Mouse (Mus musculus) myocyte (in vitro differentiated cells): ENCODE data around the gene Pigg.

Source experiments
- CEBPB ChIP-seq: IDR thresholded peaks from 2 replicates; pipeline ENCODE4 v1.6.1; 2011; ENCODE audit warnings: mild to moderate bottlenecking, moderate library complexity; ENCODE audit not compliant: poor library complexity, insufficient read depth, severe bottlenecking
- E2F4 ChIP-seq: IDR thresholded peaks from one replicate; pipeline ENCODE4 v1.6.1; 2011; ENCODE audit warnings: mild to moderate bottlenecking, control low read depth, moderate library complexity; ENCODE audit not compliant: insufficient read depth
- MAX ChIP-seq: IDR thresholded peaks from one replicate; pipeline ENCODE4 v1.6.1; 2011; ENCODE audit warnings: low read depth, mild to moderate bottlenecking, control low read depth
- MYOD1 ChIP-seq, 3 experiments: IDR thresholded peaks; one replicate each; pipeline ENCODE4 v1.6.1; 2011; ENCODE audit warnings: control low read depth in 2 of 3, low read depth in 2 of 3, mild to moderate bottlenecking in 2 of 3, moderate library complexity in 1 of 3; ENCODE audit not compliant: insufficient read length in 2 of 3, control insufficient read depth in 1 of 3
- MYOG ChIP-seq, 3 experiments: IDR thresholded peaks; one replicate each; pipeline ENCODE4 v1.6.1; 2011; ENCODE audit warnings: control low read depth in 2 of 3, low read depth in 2 of 3, mild to moderate bottlenecking in 2 of 3; ENCODE audit not compliant: insufficient read length in 2 of 3, control insufficient read depth in 1 of 3, insufficient read depth in 1 of 3
- POLR2A ChIP-seq: IDR thresholded peaks from one replicate; pipeline ENCODE4 v1.6.1; 2011; ENCODE audit warnings: low read depth, mild to moderate bottlenecking, control low read depth, moderate library complexity; ENCODE audit not compliant: insufficient read length
- POLR2AphosphoS2 ChIP-seq: IDR thresholded peaks from one replicate; pipeline ENCODE4 v1.6.1; 2011; ENCODE audit warnings: low read depth, control low read depth; ENCODE audit not compliant: insufficient read length
- REST ChIP-seq: IDR thresholded peaks from one replicate; pipeline ENCODE4 v1.6.1; 2011; ENCODE audit warnings: mild to moderate bottlenecking, control low read depth, moderate library complexity; ENCODE audit not compliant: insufficient read depth, insufficient read length
- TCF12 ChIP-seq: IDR thresholded peaks from one replicate; pipeline ENCODE4 v1.6.1; 2011; ENCODE audit warnings: mild to moderate bottlenecking, control low read depth; ENCODE audit not compliant: poor library complexity, insufficient read depth, severe bottlenecking
- TCF3 ChIP-seq: IDR thresholded peaks from one replicate; pipeline ENCODE4 v1.6.1; 2011; ENCODE audit warnings: low read depth, control low read depth; ENCODE audit not compliant: insufficient read length
- USF1 ChIP-seq: IDR thresholded peaks from one replicate; pipeline ENCODE4 v1.6.1; 2011; ENCODE audit warnings: low read depth, mild to moderate bottlenecking, control low read depth, moderate library complexity

- TF ChIP-seq POLR2AphosphoS2 (no peak), POLR2A (no peak), MAX (no peak), USF1 (no peak), CEBPB (no peak), TCF12 (no peak), E2F4 (no peak), MYOD1 (IDR thresholded peaks at IDR 0.05; ENCODE audit: control insufficient read depth in 1 of 3, insufficient read length in 2 of 3, low read depth in 2 of 3) (no peak), TCF3 (no peak), REST (no peak), MYOG (IDR thresholded peaks at IDR 0.05; ENCODE audit: control insufficient read depth in 1 of 3, insufficient read depth in 1 of 3, insufficient read length in 2 of 3, low read depth in 2 of 3) (no peak)
Observed at GRCm38 (mm10) chr5:108376059-108376458, 63.6 kb downstream of the Pigg start.
